Mouse (Mus musculus): ENCODE data around the gene Tfrc. TPM values are rescaled to one million over a fixed set of nuclear protein-coding genes. Genes with fewer than 3 reads are reported as not detected.

The Tfrc gene
- total RNA-seq (2021), result 10 to 100 TPM; 70.3 to 72.3 TPM
- long read RNA-seq, experiment 1, full-length matches to known transcripts, result 22 of 33 reads
- long read RNA-seq, experiment 1, partial matches to known transcripts, result 8 of 33 reads
- long read RNA-seq, experiment 1, other reads (novel, unspliced or antisense), result 3 of 33 reads
- long read RNA-seq, experiment 2, full-length matches to known transcripts, result 23 of 44 reads
- long read RNA-seq, experiment 2, partial matches to known transcripts, result 7 of 44 reads
- long read RNA-seq, experiment 2, other reads (novel, unspliced or antisense), result 14 of 44 reads

- DNase-seq (ENCODE audit: low spot score in 2 of 2), result peak; percentile 92 to 96
- Histone ChIP-seq H3K27ac (peak within 1 kb of the TSS; percentile 90), H3K4me3 (peak within 1 kb of the TSS; percentile 98)
- no peak for TF ChIP-seq CTCF (conservative IDR thresholded peaks at IDR 0.05)
These were observed at the start of gene Tfrc for GRCm38 (mm10) chr16:32608712-32609400. Gene Tfrc, plus strand, starts transcription at chr16:32608920.

DNA sequence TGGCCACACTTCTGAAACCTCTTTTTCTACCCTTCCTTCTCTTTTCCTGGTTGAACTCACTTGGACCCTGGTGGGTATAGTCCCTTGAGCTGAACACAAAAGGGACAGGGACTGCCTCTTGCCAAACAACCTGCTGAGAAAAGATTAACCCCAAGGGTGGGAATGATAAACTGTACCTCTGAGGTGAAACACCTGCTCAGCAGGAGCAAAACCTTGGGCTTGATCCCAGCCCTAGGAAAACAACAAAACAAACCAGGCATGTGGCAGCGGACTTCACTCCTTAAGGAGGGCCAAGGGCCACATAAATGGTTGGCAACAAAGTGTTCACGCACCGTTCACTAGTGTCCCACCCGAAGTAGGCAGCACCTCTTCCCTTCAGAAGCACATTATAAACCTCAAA lies 49.2 kb upstream of the Tfrc start:
- no peak overlapping the region for H3K27ac ChIP-seq
- no peak for TF ChIP-seq CTCF (conservative IDR thresholded peaks at IDR 0.05)
- no peak for DNase-seq (ENCODE audit: low spot score in 2 of 2)
- H3K4me3 ChIP-seq, result no peak overlapping the region

DNA sequence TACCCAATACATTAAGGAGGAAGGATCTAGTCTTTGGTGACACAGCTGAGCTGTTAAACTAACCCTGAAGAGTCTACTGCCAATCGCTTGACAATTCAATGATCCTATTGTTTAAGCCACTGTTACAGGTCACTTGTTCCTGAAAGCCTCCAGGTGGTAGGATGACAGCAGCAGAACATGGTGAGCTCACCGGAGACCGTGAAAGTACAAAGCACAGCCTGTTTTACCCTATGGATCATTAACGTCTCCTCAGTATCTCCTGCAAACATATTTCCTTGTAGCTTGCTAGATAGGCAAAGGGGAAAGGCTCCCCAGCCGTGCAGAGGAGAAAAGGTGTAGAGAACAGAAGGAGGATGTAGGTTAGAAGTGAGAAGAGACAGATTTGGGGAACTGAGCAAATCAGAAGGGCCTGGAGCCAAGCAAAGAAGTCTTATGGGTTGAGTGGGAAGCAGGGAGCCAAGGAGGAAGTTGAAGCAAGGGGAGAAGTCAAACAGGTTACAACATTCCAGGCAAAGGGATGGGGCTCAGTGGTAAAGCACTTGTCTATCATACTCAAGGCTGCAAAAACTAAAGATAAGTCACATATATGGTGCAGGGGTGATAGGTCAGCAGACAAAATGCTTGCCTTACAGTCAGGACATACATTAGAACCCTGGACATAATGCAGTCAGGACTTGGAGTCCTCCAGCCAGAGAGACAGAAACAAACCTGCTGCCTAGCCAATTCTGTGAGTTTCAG lies 45.5 kb upstream of the Tfrc start:
- H3K27ac ChIP-seq, result no peak overlapping the region
- no peak for TF ChIP-seq CTCF (conservative IDR thresholded peaks at IDR 0.05)
- DNase-seq (ENCODE audit: low spot score in 2 of 2), result no peak
- H3K4me3 ChIP-seq, result no peak overlapping the region

DNA sequence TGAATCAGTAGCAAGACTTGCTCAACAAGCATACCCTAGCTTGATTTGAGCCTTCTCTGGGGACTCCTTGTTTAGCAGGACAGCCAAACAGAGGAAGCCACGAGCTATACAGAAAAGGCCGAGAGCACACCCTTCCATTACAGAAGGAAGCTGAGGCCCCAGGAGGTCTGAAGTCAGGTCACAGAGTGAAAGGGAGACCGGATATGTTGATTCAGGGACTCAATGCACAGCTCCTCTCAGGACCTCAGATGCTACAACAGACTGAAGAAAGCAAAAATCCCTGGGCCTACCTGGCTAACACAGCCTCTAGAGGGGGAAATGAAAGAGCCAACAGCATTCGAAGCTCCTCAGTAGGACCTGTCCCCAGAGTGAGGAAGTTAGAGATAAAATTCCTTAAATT lies 41.4 kb upstream of the Tfrc start:
- no peak for DNase-seq (ENCODE audit: low spot score in 2 of 2)
- no peak overlapping the region for H3K4me3 ChIP-seq
- H3K27ac ChIP-seq, result no peak overlapping the region
- no peak for TF ChIP-seq CTCF (conservative IDR thresholded peaks at IDR 0.05)

DNA sequence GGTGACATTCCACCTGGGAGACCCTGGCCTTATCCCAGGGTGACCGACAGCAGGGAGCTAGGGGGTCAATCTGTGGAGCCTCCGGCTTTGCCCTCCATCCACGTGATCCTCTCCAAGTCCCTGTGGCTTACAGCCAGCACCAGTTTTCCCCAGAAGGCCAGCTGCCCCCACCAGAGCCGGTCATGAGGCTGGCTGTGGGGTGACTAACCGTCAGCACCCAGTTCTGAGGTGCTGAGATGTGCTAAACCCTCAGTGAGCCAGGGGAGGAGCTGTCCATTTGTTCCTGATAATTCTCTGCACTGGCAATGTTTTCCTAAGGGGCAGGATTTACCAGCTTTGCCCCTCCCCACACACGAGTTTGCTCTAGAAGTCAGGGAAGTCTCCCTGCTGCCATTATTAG lies 40.3 kb upstream of the Tfrc start:
- Histone ChIP-seq H3K4me3 (no peak overlapping the region), H3K27ac (no peak overlapping the region)
- no peak for TF ChIP-seq CTCF (conservative IDR thresholded peaks at IDR 0.05)
- no peak for DNase-seq (ENCODE audit: low spot score in 2 of 2)

DNA sequence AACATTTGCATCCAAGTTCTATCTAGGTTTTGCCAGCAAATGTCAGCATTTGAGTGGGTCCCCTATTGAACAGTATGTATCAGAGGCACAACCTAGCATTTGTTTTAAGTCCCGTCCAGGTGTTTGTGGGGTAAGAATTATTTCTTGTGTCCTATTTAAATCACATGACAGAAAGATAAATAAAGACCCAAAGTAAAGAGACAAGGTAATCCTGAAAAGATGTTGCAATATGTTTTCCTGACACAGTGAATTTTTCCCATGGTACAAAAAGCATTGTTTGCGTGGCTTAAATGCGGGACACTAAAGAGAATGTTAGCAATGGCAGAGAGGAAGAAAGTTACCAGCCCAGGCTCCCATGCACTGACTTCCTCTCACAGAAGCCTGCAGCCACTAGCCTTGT lies 38.7 kb upstream of the Tfrc start:
- TF ChIP-seq CTCF (conservative IDR thresholded peaks at IDR 0.05), result no peak
- H3K27ac ChIP-seq, result no peak overlapping the region
- no peak overlapping the region for H3K4me3 ChIP-seq
- DNase-seq (ENCODE audit: low spot score in 2 of 2), result no peak

DNA sequence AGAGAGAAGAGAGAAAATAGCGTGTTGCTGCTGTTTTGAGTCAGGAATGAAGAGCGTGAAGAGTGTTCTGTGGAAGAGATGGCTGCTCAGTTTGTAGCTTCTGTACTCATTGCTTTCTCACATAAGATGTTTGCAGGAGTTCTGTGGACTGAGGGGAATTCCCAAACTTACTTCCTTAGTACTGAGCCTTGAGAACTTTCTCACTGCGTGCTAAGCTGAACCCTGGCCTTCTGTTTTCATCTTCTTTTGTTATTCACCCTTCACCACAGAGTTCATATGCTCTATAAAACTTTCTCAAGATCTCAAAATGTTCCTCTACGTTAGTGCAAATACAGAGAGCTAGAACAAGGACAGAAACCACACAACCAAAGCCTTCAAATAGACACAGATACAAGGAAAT lies 36.2 kb upstream of the Tfrc start:
- Histone ChIP-seq H3K4me3 (no peak overlapping the region), H3K27ac (no peak overlapping the region)
- TF ChIP-seq CTCF (conservative IDR thresholded peaks at IDR 0.05), result no peak
- DNase-seq (ENCODE audit: low spot score in 2 of 2), result no peak

GRCm38 (mm10) chr16:32586482-32586881 lies 22.2 kb upstream of the Tfrc start:
- DNase-seq (ENCODE audit: low spot score in 2 of 2), result no peak
- H3K27ac ChIP-seq, result no peak overlapping the region
- no peak overlapping the region for H3K4me3 ChIP-seq
- no peak for TF ChIP-seq CTCF (conservative IDR thresholded peaks at IDR 0.05)

DNA sequence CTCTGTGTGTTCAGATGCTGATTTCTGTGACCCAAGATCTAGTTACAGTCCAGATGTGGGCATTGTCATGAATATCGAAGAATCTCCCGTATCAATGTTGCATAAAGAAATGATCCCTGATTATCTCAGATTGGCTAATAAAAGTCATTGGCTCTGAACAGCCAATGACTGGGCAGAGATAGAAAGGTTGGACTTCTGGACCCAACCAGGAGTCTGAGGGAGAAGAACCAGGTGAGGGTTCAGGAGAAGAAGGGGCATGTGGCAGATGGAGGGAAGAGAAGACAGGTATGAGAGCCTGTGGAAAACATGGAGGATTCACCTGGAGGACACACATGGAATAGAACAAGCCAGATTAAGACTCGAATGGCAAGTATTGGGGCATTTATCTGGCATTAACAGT lies 20.2 kb upstream of the Tfrc start:
- no peak for DNase-seq (ENCODE audit: low spot score in 2 of 2)
- no peak overlapping the region for H3K27ac ChIP-seq
- no peak for TF ChIP-seq CTCF (conservative IDR thresholded peaks at IDR 0.05)
- no peak overlapping the region for H3K4me3 ChIP-seq

DNA sequence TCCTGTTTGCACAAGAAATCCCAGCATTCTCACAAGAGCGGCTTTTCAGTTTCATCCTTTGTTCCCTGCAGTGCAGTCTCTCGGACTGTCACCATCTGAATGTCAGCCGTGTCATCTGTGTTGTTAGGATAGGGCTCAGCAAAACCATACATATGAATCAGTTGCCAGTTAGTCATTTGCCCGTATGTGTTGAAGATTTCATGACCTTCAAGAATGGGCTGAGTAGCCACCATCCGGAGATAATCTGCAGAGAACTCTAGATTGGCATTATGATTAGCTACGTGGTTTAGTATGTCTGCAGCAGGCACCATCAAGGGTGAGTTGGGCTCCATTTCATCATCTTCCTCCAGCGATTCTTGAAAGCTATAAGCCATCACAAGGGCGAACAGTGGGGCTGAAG lies 17.2 kb upstream of the Tfrc start:
- TF ChIP-seq CTCF (conservative IDR thresholded peaks at IDR 0.05), result no peak

GRCm38 (mm10) chr16:32593283-32593805 lies 15.4 kb upstream of the Tfrc start:
- no peak overlapping the region for H3K27ac ChIP-seq
- H3K4me3 ChIP-seq, result no peak overlapping the region
- TF ChIP-seq CTCF (conservative IDR thresholded peaks at IDR 0.05), result no peak
- DNase-seq (ENCODE audit: low spot score in 2 of 2), result no peak

More for the DNA sequence above, 17.2 kb upstream of the Tfrc start:
- DNase-seq (ENCODE audit: low spot score in 2 of 2), result no peak
- no peak overlapping the region for H3K4me3 ChIP-seq
- H3K27ac ChIP-seq, result no peak overlapping the region

DNA sequence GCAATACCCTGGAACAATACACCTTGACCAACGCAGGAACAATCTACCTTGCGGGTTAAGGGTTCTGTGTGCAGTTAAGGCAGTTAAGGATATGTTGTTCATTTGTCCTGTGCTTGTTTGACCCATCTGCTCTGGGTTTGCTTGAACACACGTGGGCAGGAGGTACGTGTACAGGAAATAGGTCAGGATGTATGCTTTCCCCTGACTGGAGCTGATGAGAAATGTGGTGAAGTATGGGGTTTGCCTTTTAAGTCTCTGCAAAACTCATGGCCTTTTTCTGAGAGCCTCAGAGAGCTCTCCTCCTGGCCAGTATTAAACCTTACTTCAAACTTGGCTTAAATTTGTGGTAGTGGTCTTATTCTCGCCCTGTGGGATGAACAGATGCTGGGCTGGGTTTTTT lies 14.8 kb upstream of the Tfrc start:
- no peak for DNase-seq (ENCODE audit: low spot score in 2 of 2)
- no peak for TF ChIP-seq CTCF (conservative IDR thresholded peaks at IDR 0.05)
- Histone ChIP-seq H3K4me3 (no peak overlapping the region), H3K27ac (no peak overlapping the region)

- Histone ChIP-seq H3K27ac (no peak overlapping the region), H3K4me3 (no peak overlapping the region)
- TF ChIP-seq CTCF (conservative IDR thresholded peaks at IDR 0.05), result no peak
- no peak for DNase-seq (ENCODE audit: low spot score in 2 of 2)
These were observed 14.0 kb upstream of the Tfrc start for GRCm38 (mm10) chr16:32594701-32595100.
